Mouse (Mus musculus) olfactory bulb, adult 2 months (tissue): ENCODE data around the gene Tnn.

Experiments
- CTCF ChIP-seq: fragments of 200-500 bp; IDR thresholded peaks from 2 replicates; pipeline ENCODE4 v1.5.1; 2012; ENCODE audit warnings: low read depth, mild to moderate bottlenecking, low read length, moderate library complexity; ENCODE audit not compliant: insufficient read depth
- POLR2A ChIP-seq: fragments of 200-500 bp; IDR thresholded peaks from 2 replicates; pipeline ENCODE4 v1.6.1; 2012; ENCODE audit warnings: mild to moderate bottlenecking, low read depth, low read length, moderate library complexity; ENCODE audit not compliant: insufficient read depth

GRCm38 (mm10) chr1:160166600-160166999, 13.2 kb upstream of the Tnn start:
- TF ChIP-seq POLR2A (no peak), CTCF (no peak)
